Mouse (Mus musculus) intestine, postnatal 0 days (tissue): Measurements from ENCODE around the gene Gar1. TPM values are rescaled to one million over a fixed set of nuclear protein-coding genes. Genes with fewer than 3 reads are reported as not detected.

ENCODE experiments used
- ATAC-seq: fragments of 200-750 bp; cut with Nextera tagmentation; 2 replicates; pipeline ENCODE4 v1.8.0; 2017; ENCODE audit warnings: mild to moderate bottlenecking, moderate TSS enrichment, moderate library complexity
- H3K27ac ChIP-seq: fragments of 300-500 bp; sonication (generic); 2 replicates; pipeline ENCODE4 v1.5.1; 2014; ENCODE audit warnings: mild to moderate bottlenecking, low read depth, low read length, moderate library complexity
- H3K27me3 ChIP-seq: fragments of 300-500 bp; sonication (generic); replicated peaks from 2 replicates; pipeline ENCODE4 v1.6.1; 2014; ENCODE audit warnings: low read length, mixed read lengths; ENCODE audit not compliant: control insufficient read depth, insufficient read depth
- H3K36me3 ChIP-seq: fragments of 300-500 bp; sonication (generic); 2 replicates; pipeline ENCODE4 v1.6.1; 2014; ENCODE audit warnings: mild to moderate bottlenecking, moderate library complexity; ENCODE audit not compliant: control insufficient read depth, insufficient read depth
- H3K4me1 ChIP-seq: fragments of 300-500 bp; sonication (generic); replicated peaks from 2 replicates; pipeline ENCODE4 v1.6.1; 2014; ENCODE audit warnings: antibody characterized with exemption, low read length, mixed read lengths; ENCODE audit not compliant: control insufficient read depth, insufficient read depth
- H3K4me2 ChIP-seq: fragments of 300-500 bp; sonication (generic); replicated peaks from 2 replicates; pipeline ENCODE4 v1.6.1; 2014; ENCODE audit warnings: low read depth, mild to moderate bottlenecking, moderate library complexity
- H3K4me3 ChIP-seq: fragments of 300-500 bp; sonication (generic); 2 replicates; pipeline ENCODE4 v1.5.1; 2014; ENCODE audit warnings: low read depth, low read length
- H3K9ac ChIP-seq: fragments of 300-500 bp; sonication (generic); 2 replicates; pipeline ENCODE4 v1.6.1; 2014; ENCODE audit warnings: mild to moderate bottlenecking, low read depth, low read length
- H3K9me3 ChIP-seq: fragments of 300-500 bp; sonication (generic); 2 replicates; pipeline ENCODE4 v1.6.1; 2016; ENCODE audit warnings: mixed run types; ENCODE audit not compliant: control insufficient read depth
- CTCF ChIP-seq: sonication (generic); IDR thresholded peaks from 2 replicates; pipeline ENCODE4 v1.5.1; 2016; ENCODE audit warnings: low read depth, mild to moderate bottlenecking, control low read depth, antibody characterized with exemption, moderate library complexity
- WGBS: fragments of 180-500 bp; shearing (Covaris S2); extraction: QIAGEN DNeasy Blood & Tissue Kit; methylation state at CpG from one replicate; pipeline ENCODE4 v1.1.7; 2014; 5-methylcytosine and 5-hydroxymethylcytosine counted together
- polyA plus RNA-seq: library from polyadenylated mRNA; unstranded; fragments of >200 nt; fragmentation: Nextera tagmentation; extraction: Ambion mirVana; gene quantifications from 2 replicates; pipeline ENCODE4 v1.2.1, GENCODE M21; 2015

Gene Gar1
- polyA plus RNA-seq, 1 experiment from 2014 or later = 31.1 TPM

- Histone ChIP-seq H3K4me1 (no peaks in the 10 kb centered on the region), H3K27ac (no peak overlapping the region), H3K9me3 (no peaks in the 10 kb centered on the region), H3K9ac (no peak overlapping the region), H3K36me3 (no peaks in the 10 kb centered on the region), H3K27me3 (no peaks in the 10 kb centered on the region), H3K4me3 (no peak overlapping the region), H3K4me2 (no peak overlapping the region)
- 62% methylated on average over 5 of the region's 5 CpGs for WGBS
- no peak for ATAC-seq
- TF ChIP-seq CTCF = no peak
Measured at GRCm38 (mm10) chr3:129797341-129797740, 33.9 kb downstream of the Gar1 start.

- Histone ChIP-seq H3K27me3 (no peaks in the 10 kb centered on the region), H3K4me2 (no peak overlapping the region), H3K4me1 (no peaks in the 10 kb centered on the region), H3K9ac (no peak overlapping the region), H3K36me3 (no peaks in the 10 kb centered on the region), H3K9me3 (no peaks in the 10 kb centered on the region), H3K4me3 (no peak overlapping the region), H3K27ac (no peak overlapping the region)
- no peak for ATAC-seq
- 89% methylated on average over 5 of the region's 5 CpGs for WGBS
- TF ChIP-seq CTCF = no peak
Measured at GRCm38 (mm10) chr3:129793801-129794200, 37.4 kb downstream of the Gar1 start.

DNA sequence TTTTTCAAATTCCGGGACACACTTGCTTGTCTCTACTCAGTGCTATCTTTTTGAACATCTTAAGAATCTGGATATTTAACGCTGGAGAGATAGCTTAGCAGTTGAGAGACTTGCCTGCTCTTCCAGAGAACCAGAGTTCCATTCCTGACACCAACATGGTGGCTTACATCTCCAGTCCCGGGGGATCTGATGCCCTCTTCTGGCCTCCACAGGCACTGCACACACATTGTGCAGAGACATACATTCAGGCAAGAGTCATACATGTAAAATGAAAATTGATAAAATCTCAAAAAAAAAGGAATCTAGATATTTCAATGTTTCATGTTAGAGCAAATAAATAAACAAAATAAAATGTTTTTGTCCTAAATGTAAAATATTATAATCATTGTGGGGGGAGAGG is 48.5 kb downstream of the Gar1 start:
- H3K9ac ChIP-seq = no peak overlapping the region
- ATAC-seq = no peak
- no peak overlapping the region for H3K4me3 ChIP-seq
- WGBS = 94% methylated on average over 3 of the region's 3 CpGs
- no peak overlapping the region for H3K27ac ChIP-seq
- H3K4me1 ChIP-seq = no peaks in the 10 kb centered on the region
- no peaks in the 10 kb centered on the region for H3K9me3 ChIP-seq
- peak; percentile 20 for TF ChIP-seq CTCF
- no peaks in the 10 kb centered on the region for H3K36me3 ChIP-seq
- H3K27me3 ChIP-seq = no peaks in the 10 kb centered on the region
- H3K4me2 ChIP-seq = no peak overlapping the region

DNA sequence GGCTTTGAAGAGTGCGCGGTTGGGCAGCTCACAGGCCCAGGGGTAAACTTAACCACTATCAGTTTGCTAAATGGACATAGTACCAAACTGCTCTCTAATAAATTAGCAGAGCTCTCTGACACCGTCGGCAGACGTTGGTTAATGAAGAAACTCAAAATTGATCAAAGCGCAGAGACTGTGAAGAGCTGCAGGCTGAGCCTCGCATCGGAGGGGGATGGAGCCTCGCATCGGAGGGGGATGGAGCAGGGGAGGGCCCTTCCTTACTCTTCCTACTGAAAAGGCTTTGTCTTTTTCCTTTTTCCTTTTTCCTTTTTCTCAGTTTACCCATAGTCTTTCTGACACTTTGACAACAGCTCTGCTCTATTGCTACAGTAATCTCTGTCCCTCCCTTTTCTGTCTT is 49.8 kb downstream of the Gar1 start:
- H3K4me3 ChIP-seq = no peak overlapping the region
- no peak overlapping the region for H3K4me2 ChIP-seq
- H3K36me3 ChIP-seq = no peaks in the 10 kb centered on the region
- no peaks in the 10 kb centered on the region for H3K4me1 ChIP-seq
- no peaks in the 10 kb centered on the region for H3K27me3 ChIP-seq
- H3K9me3 ChIP-seq = no peaks in the 10 kb centered on the region
- no peak for ATAC-seq
- no peak overlapping the region for H3K27ac ChIP-seq
- no peak overlapping the region for H3K9ac ChIP-seq
- whole genome bisulfite sequencing = 54% methylated on average over 10 of the region's 10 CpGs
- TF ChIP-seq CTCF = no peak

Other genes with a start within 250 kb of the Gar1 start
- gene Egf, start 76.1 kb downstream of the Gar1 start, polyA plus RNA-seq = 0.84 and 0.85 TPM in 2 replicates
- 0.05 TPM in 1 of 2 replicates, not detected in the other for gene Lrit3, start 27.4 kb downstream of the Gar1 start, polyA plus RNA-seq
- gene Rrh, start 8.8 kb downstream of the Gar1 start, polyA plus RNA-seq = 0.12 TPM in 1 of 2 replicates, not detected in the other
- gene Cfi, start 4.5 kb upstream of the Gar1 start, polyA plus RNA-seq = 54.6 and 55.6 TPM in 2 replicates
- 29.1 TPM in 2 replicates for gene Pla2g12a, start 47.2 kb upstream of the Gar1 start, polyA plus RNA-seq
- 132 and 135 TPM in 2 replicates for gene Casp6, start 70.0 kb upstream of the Gar1 start, polyA plus RNA-seq
- 4.1 and 4.7 TPM in 2 replicates for gene Mcub, start 138.8 kb upstream of the Gar1 start, polyA plus RNA-seq
- gene Sec24b, start 230.2 kb upstream of the Gar1 start, polyA plus RNA-seq = 13.1 and 13.4 TPM in 2 replicates